Mouse (Mus musculus) embryo, embryonic 11 days (tissue): ENCODE measurements at regions not wholly inside any gene's neighbourhood (a gene's known extent, or its start where the extent isn't known, plus 50 kb on each side); places are given as distances from the start of the nearest gene placed in this dataset.
A peak's percentile ranks its signal among the peaks of the same experiment; 100 is the strongest.

ENCODE experiments used
- DNase-seq: peaks from one replicate; pipeline ENCODE4 v3.0.0-alpha.2; 2015

DNA sequence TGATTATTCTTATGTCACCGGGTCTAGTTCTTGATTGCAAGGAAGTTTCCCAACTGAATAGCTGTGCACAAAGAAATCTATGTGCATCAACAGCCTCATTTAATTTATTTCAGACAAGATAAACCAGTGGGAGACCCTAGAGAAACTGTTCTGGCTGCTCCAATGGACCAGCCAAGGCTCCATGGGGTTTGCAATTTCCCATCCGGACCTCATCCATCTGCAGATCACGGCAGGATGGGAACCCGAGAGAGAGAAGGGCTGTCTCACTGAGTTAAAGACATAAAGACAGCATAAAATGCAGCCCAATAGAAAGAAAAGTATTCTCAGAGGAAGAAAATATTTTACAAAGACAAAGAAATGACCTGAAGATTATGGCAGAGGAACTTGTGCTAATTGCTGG lies 458.5 kb upstream of the Cdh10 start:
- DNase-seq, result no peak

DNA sequence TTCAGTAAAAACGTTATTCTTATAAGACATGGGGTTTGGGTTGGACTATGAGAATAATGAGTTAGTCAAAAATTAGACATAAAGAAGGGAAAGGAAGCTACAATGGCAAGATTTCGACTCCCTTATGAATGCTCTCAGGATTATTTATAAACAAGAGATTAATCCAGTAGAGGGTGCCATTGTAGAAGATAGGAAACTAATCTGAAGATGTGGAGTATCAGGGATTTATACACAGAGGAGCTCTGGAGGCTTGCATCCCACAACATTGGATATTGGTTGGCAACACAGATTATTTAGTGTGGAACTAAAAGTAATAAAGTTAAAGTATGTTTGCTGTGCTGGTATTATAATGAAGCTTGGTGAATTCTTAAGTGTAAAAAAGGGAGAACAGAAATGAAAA lies 419.0 kb upstream of the Cdh10 start:
- peak; percentile 1 for DNase-seq

DNA sequence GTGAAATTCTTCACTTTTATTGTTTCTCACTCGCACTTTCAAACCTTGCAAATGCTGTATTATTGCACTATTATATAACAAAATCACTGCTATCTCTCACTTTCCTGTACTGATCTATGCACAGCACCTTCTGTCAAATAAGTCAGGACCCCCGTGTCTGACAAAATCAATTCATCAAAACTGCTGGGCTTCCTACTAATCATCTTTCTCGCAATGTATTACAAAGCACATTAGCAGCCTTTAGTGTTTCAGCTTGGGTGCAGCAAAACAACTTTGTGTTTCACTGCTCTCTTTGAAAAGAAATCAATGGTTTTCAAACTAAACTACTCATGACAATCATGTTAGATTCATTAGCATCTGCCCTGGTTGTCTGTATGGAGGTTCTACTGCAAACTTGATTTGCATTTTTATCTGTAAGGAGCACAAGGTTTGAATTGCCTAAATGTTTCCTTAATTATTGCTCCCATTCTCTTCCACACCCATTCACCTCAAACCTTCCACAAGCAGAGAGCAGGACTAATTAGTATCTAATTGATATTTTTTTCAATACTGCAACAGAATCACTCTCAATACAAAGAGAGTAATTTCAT lies 418.4 kb upstream of the Cdh10 start:
- DNase-seq, result no peak

DNA sequence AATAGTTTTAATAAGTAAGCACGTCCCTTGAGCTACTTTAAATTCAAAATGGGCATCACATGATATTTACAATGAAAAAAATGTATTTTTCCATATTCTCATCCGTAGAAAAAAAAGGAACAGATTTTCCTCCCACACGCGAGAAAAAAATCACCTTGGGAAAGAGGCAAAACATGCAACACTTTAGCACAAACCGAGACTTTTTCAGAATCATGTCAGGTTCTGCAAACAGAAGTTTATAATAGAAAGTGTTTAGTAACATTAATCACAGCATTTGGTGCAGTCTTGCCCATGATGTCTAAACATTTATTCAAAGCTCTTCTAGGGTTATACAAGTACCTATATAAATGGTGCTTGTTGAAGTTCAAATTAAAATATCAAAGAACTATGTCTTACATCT lies 386.0 kb upstream of the Cdh10 start:
- no peak for DNase-seq

DNA sequence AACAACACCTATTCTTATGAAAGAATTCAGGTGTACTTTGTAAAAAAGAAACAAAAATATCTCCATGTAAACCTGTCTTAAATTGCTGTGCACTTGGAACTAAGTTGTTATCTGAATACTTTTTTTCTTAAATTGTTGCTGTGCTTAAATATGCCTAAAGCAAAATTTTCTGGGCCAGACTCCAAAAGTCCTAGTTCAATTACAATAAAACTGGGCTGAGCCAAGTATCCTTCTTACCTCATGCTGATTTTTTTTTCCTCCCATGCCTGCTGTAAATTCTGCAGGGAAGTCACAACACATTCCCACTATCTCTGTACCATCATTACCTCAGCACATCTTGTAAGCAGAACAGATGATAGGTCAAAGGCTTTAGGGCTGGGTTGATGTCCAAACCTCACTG lies 364.9 kb upstream of the Cdh10 start:
- no peak for DNase-seq

DNA sequence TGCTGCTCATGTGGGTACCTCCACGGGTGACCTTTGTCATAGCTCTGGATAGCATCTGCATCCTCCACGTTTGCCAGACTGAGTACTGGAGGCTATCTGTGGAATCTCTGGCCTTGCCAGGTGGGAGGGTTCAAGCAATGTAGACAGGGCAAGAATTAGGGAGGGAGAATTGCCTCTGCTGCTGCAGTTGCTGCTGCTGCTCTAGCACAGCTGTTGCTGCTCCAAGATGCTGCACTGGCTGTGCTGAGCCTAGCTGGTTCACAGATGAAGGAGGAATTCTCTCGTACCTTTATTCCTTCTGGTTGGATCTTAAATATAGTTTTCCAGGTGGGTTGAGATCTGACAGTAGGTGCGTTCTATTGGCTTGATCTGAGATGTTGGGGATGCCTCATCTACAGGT lies 336.4 kb upstream of the Cdh10 start:
- DNase-seq, result no peak

DNA sequence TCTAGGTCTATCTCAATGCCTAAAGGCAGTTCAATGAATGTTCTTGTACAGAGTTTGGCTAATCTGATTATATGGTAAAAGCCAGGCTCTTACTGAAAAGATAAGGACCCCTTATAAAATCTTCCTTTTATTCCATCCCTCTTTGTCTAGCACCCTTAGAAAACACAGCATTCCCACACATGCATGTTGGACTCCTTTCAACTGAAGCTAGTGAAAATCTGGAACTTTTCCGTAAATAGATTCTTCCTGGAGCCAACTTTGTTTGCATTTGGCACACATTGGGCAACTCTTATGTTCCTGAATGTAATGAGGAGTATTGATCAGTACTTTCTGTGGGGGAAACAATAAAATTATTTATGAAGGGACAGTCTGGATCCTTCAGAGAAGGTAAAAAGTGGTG lies 307.1 kb upstream of the Cdh10 start:
- no peak for DNase-seq

DNA sequence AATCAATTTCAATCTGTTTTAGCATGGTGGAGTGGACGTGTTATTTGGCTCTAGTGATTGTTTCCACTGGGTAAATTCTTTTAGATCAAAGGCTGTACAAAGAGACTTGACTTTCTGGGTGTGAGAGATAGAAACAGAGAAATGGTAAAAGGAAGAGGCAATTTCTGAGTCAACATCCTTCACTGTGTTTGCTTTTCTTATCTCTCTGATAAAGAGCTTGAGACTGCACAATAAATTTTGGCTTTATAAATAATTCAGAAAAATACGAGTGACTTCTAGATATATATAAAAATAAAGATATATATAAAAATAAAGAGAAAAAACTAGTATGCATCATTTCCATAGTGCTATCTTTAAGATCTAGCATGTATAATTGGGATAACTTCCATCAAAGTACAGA lies 301.0 kb upstream of the Cdh10 start:
- no peak for DNase-seq

DNA sequence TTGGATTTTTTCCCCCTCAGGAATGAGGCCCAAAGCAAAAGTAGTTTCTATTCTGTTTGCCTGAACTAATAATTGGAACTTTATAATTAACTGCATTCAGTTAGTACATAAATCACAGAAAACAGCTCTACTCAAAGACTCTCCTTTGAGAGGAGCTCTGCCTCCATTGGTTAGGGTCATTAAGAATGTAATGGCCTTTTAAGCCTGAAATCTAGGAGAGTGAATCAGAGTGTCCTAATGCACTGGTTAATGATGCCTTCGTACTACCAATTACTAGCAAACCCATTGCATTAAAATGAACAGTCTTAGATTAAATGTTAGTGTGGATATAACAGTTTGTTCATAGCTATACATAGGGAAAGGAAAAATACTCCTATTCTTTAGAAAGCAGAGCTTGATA lies 262.3 kb upstream of the Cdh10 start:
- DNase-seq, result no peak
